Mouse (Mus musculus): ENCODE results near the gene Egfem1.

The Egfem1 gene

GRCm38 (mm10) chr3:29602140-29602539, 520.3 kb downstream of the Egfem1 start:
- no peak for DNase-seq (ENCODE audit: low spot score)

DNA sequence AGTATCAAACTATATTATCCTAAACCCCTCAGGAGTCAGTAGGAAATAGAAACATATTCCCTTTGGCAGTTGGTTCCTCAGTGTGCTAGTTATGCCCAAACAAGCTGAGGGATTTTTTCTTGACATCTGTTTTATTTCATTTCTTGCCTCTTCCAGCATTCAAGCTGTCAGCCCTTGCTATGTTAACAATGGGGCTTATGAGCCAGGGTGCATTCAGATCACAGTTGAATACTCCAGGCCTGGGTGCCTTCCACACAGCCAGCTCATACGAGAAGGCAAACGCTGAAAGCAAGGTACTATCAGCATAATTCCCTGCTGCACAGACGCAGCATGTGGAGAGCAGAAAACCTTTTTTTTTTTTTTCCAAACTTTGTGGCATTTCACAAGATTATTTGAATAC, 526.9 kb downstream of the Egfem1 start:
- DNase-seq (ENCODE audit: low spot score) = no peak

DNA sequence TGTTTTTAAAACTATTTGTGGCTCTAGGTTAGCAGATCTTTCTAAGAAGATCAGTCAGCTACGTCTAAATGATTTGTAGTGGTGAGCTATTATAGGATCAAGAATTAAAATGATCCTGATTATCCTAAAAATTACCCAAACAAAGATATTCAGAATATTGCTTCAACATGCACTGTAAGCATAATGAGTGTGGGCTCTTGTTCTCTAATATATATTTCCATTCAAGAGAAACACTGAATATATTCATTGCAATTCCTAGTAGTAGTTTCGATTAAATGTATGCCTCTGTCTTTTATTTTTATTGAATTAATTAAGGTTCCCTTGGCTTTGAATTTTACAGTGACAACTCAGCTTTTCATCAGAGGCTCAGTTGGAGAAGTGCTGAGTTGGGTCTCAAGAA, 527.4 kb downstream of the Egfem1 start:
- no peak for DNase-seq (ENCODE audit: low spot score)

DNA sequence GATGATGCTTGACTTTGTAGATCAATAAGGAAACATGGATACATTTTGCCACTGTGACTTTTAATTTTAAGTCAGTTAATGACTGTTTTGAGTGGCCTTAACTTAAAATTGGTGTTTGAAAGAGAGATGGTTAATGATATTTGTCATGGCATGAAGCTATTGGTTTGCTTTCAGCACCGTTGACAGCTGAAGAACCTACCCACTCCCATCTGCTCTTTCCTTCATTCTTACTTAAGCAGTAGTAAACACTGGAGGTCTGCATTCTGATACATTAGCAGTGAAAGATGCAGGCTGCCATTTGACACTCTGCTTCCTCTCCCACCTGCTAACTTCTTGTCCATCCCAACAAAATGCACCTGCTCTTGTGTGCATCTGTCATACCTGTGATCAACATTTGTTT, 537.8 kb downstream of the Egfem1 start:
- DNase-seq (ENCODE audit: low spot score) = no peak

DNA sequence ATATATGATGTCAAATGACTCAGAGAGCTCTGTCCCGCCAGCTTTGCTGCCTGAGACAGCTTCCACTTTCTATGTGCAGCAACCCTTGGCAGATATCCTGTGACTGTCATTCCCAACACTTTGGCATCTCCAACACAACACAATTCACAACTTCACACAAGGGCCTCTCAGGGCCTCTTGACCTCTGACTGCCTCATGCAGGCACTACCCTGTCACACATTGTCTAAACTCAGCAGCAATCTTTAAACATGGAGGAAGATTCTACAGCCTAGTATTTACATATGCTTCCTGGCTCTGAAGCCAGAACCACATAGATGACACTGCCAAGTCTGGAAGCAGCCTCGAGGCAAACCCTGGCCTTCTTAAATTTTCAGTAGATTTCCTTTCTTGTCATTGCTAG, 558.0 kb downstream of the Egfem1 start:
- DNase-seq (ENCODE audit: low spot score) = no peak

DNA sequence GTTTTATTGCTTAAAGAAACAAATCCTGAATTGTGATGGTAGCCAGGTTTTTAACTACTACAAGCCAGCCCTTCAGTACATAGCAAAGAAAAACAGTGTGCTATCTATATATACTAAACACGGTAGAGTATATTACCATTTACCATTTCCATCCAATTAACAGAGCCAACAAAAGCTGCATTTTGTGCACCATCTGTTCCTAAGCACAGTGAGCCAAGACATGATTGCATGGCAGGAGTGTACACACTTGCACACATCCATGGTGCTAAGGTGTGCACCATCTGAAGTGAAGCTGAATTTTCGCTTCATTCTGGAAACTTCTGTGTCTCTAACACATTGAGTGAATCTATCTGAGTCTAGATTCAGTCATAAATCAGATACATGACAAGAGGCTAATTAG, 585.0 kb downstream of the Egfem1 start:
- DNase-seq (ENCODE audit: low spot score) = no peak

DNA sequence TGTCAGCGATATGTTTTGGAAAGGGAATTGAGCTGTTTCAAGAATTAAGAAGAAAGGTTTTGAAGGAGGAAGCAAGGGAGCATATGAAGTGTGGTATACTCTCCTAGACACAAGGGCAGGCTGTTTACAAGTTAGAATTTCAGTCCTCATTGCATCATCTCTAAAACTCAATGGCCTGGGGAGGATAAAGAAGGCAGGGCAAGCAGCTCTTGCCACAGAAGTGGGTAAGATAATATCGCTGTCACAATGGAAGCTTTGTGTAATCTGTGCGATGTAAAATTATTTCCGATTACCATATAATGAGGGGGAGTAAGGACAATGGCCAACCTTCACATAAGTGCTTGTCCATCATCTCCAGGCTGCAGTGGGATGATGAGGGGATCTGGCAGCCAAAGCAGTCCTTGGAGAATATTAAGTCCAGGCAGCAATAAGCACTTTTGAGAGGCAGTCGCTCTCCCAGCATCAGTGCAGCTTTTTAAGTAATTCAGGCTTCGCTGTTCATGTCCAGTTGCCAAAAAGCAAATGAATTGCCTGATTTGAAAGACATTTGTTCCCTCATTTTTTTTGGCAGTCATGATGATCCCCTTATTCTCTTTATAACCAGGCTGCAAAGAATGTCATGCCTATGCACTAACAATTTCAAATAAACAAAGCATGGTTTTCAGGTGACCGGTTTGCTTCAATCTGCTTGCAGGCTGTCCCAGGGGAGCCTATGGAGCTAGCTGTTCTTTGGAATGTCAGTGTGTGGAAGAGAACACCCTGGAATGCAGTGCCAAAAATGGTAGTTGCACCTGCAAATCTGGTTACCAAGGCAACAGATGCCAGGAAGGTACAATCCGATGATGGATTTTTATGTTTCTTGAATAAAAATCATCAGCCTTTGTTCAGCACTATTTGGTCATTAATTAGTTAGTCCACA, 607.8 kb downstream of the Egfem1 start:
- DNase-seq (ENCODE audit: low spot score) = no peak

DNA sequence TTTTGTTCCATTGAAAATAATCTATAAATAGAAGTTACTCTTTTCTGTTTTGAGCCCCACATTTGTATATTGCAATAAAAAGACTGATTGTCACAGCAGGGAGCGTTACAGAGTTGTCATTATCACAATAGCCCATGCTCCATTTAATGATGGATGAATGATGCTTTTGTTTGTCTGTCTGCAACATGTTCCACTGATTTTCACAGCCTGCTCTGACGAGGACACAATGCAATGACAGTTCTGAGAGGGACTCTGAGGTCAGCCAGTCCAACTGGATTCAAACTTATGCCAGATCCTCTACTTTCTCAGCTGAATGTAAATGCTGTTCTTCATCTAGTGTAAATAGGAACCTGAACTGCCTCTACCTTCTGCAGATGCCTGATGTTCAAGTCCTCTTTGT, 619.3 kb downstream of the Egfem1 start:
- no peak for DNase-seq (ENCODE audit: low spot score)

GRCm38 (mm10) chr3:29706816-29707215, 625.0 kb downstream of the Egfem1 start:
- no peak for DNase-seq (ENCODE audit: low spot score)

DNA sequence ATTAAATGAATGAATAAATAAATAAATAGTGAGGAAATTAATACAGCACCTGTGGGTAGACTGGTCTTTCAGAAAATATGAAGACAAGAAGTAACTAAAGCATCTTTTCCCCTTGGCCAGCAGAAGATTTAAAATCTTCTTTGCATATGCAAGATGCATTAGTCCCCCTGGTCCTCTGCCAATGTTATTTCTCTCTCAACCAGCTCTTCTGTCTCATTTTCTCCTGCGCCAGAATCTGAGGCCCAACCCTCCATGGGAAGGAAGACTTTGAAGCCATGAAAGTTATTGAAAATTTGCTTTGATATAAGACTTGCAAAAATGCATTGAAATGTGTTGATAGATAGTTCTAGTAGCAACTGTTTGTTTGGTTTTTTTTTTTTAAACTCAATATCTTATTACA, 625.6 kb downstream of the Egfem1 start:
- no peak for DNase-seq (ENCODE audit: low spot score)

GRCm38 (mm10) chr3:29726376-29726967, 644.6 kb downstream of the Egfem1 start:
- DNase-seq (ENCODE audit: low spot score) = peak; percentile 10

DNA sequence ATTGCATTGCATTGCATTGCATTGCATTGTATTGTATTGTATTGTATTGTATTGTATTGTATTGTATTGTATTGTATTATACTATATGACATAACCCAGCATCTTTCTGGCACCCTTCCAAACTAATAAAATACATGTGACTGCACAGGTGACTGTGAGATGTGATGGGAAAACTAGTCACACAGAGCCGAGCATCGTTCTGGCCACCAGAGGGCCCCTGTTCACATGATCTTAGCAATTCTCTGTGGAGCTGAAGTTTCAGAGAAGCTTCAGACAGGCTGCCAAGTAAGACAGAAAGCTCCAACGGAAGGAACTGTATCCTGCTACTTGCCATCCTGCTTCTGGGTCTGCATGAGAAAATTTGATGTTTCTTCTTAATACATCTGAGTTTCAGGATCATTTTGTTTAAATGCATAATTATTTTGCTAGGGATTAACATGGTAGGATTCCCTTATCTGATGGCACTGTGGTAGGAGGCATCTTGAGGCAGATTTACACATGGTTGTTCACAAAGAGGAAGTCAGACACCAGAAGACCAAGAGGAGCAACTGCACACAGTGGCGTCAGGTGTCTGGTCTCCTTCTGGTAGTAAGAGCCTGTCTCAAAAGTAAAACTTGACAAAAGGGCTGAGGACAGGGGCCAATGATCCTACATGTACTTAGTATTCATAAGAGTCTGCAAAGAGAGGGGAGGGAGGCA, 648.4 kb downstream of the Egfem1 start:
- peak; percentile 16 for DNase-seq (ENCODE audit: low spot score)

DNA sequence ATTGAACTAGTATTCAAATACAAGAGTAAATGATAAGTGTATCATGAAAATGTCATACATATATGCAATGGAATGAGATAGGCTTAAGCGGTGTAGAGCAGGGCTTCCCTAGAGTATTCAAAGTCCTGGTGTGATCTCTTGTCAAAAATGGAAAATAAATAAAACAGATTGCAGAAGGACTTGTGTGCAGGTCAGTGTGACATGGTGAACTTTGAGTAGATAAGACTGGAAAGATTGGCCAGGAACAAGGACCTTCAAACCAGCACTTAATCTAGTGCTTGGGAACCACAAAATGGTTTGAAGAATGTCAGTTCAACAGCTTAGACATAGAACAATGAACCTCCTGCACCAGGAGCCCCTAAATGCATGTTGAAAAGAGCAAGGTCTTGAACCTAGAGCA, 649.7 kb downstream of the Egfem1 start:
- no peak for DNase-seq (ENCODE audit: low spot score)

- DNase-seq (ENCODE audit: low spot score) = no peak
These were observed 650.8 kb downstream of the Egfem1 start for GRCm38 (mm10) chr3:29732626-29733025.

DNA sequence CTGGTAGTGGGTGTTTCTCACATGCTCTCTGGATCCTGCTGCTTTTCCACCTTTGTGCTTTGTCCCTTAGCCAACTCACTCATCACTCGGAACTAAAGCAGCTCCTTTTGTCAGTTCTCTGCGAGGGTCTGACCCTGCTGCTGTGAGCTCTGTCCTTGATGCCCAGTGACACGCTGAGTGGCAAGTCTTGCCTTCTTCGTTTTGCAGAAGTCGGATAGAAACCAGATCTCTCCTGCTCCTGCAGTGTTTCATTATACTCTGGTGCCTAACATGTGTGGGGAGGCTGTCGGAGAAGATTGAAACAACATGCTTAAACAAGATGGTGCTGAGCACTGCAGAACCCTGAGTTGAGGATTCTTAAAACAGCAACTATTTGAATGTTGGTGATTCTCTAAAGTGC, 652.4 kb downstream of the Egfem1 start:
- no peak for DNase-seq (ENCODE audit: low spot score)

DNA sequence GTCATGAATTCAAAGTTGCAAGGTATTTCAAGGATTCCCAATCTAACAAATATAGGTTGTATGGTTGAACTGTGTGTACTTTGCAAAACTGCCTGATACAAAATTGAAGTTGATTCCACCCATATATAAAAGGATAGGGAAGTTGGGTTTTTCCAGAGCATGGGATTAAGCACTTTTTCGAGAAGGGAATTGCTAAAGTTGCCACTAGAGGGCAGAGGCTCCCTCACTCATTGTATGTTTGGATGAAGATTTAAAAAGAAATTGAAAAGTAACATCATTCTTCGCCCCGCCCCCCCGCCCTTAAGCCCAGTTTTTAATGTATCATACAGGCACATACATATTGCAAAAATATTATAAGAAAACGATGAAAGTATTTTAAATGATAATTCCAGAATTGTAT, 657.5 kb downstream of the Egfem1 start:
- no peak for DNase-seq (ENCODE audit: low spot score)

Data from ovary, postnatal 14 days (tissue).